Mouse (Mus musculus): ENCODE data around the gene Lnpep.
"Not testable (repeated sequence)": the region's sequence is repeated elsewhere in the genome, so short reads cannot be mapped to it uniquely, and the experiment has no call there.

Gene Lnpep

GRCm38 (mm10) chr17:17608416-17608988 lies 16.3 kb downstream of the Lnpep start:
- DNase-seq (ENCODE audit: low spot score), result no peak

- DNase-seq (ENCODE audit: low spot score), result no peak
Observed at GRCm38 (mm10) chr17:17604554-17604953, 20.3 kb downstream of the Lnpep start.

- no peak for DNase-seq (ENCODE audit: low spot score)
Observed at GRCm38 (mm10) chr17:17603609-17604008, 21.2 kb downstream of the Lnpep start.

- DNase-seq (ENCODE audit: low spot score), result no peak
Observed at GRCm38 (mm10) chr17:17602786-17603185, 22.1 kb downstream of the Lnpep start.

- no peak for DNase-seq (ENCODE audit: low spot score)
Observed at GRCm38 (mm10) chr17:17602330-17602729, 22.5 kb downstream of the Lnpep start.

- no peak for DNase-seq (ENCODE audit: low spot score)
Observed at GRCm38 (mm10) chr17:17600804-17601252, 24.0 kb downstream of the Lnpep start.

GRCm38 (mm10) chr17:17600001-17600400 lies 24.8 kb downstream of the Lnpep start:
- DNase-seq (ENCODE audit: low spot score), result peak; percentile 48

- DNase-seq (ENCODE audit: low spot score), result no peak
Observed at GRCm38 (mm10) chr17:17598355-17598754, 26.5 kb downstream of the Lnpep start.

- DNase-seq (ENCODE audit: low spot score), result no peak
Observed at GRCm38 (mm10) chr17:17592926-17593325, 31.9 kb downstream of the Lnpep start.

GRCm38 (mm10) chr17:17587333-17588047 lies 37.4 kb downstream of the Lnpep start:
- no peak for DNase-seq (ENCODE audit: low spot score)

- no peak for DNase-seq (ENCODE audit: low spot score)
Observed at GRCm38 (mm10) chr17:17585115-17585514, 39.7 kb downstream of the Lnpep start.

GRCm38 (mm10) chr17:17583896-17584295 lies 41.0 kb downstream of the Lnpep start:
- DNase-seq (ENCODE audit: low spot score), result no peak

- DNase-seq (ENCODE audit: low spot score), result no peak
Observed at GRCm38 (mm10) chr17:17581234-17581633, 43.6 kb downstream of the Lnpep start.

- DNase-seq (ENCODE audit: low spot score), result no peak
Observed at GRCm38 (mm10) chr17:17576399-17576798, 48.5 kb downstream of the Lnpep start.

GRCm38 (mm10) chr17:17567071-17567470 lies 57.8 kb downstream of the Lnpep start:
- DNase-seq (ENCODE audit: low spot score), result peak; percentile 18

GRCm38 (mm10) chr17:17548958-17549357 lies 75.9 kb downstream of the Lnpep start:
- no peak for DNase-seq (ENCODE audit: low spot score)

- no peak for DNase-seq (ENCODE audit: low spot score)
Observed at GRCm38 (mm10) chr17:17531338-17531737, 93.5 kb downstream of the Lnpep start.

- no peak for DNase-seq (ENCODE audit: low spot score)
Observed at GRCm38 (mm10) chr17:17516384-17517016, 108.3 kb downstream of the Lnpep start.

- no peak for DNase-seq (ENCODE audit: low spot score)
Observed at GRCm38 (mm10) chr17:17506677-17507076, 118.2 kb downstream of the Lnpep start.

- DNase-seq (ENCODE audit: low spot score), result no peak
Observed at GRCm38 (mm10) chr17:17499278-17499677, 125.6 kb downstream of the Lnpep start.

GRCm38 (mm10) chr17:17498848-17499247 lies 126.0 kb downstream of the Lnpep start:
- DNase-seq (ENCODE audit: low spot score), result no peak

GRCm38 (mm10) chr17:17496730-17497129 lies 128.1 kb downstream of the Lnpep start:
- no peak for DNase-seq (ENCODE audit: low spot score)

GRCm38 (mm10) chr17:17496234-17496633 lies 128.6 kb downstream of the Lnpep start:
- DNase-seq (ENCODE audit: low spot score), result not testable (repeated sequence)
